Mouse (Mus musculus) bone marrow, adult 2 months (tissue): ENCODE measurements around the gene Zer1.

Experiments used
- CTCF ChIP-seq: fragments of 200-500 bp; IDR thresholded peaks from 2 replicates; pipeline ENCODE4 v1.5.1; 2011; ENCODE audit warnings: low read length, control low read depth; ENCODE audit not compliant: control insufficient read depth, insufficient read depth
- POLR2A ChIP-seq: fragments of 200-500 bp; IDR thresholded peaks from 2 replicates; pipeline ENCODE4 v1.6.1; 2011; ENCODE audit warnings: low read depth, mild to moderate bottlenecking, control low read depth, low read length, borderline replicate concordance; ENCODE audit not compliant: control insufficient read depth

GRCm38 (mm10) chr2:30075625-30076024, 48.8 kb downstream of the Zer1 start:
- TF ChIP-seq CTCF (no peak), POLR2A (no peak)
